Mouse (Mus musculus): ENCODE results near the gene Lpar4. TPM values are rescaled to one million over a fixed set of nuclear protein-coding genes. Genes with fewer than 3 reads are reported as not detected.

Gene Lpar4
- total RNA-seq (2023) = not detected

GRCm38 (mm10) chrX:106920175-106920827 lies at the start of gene Lpar4:
Gene Lpar4 (plus strand): TSS chrX:106920625.

Other genes starting within 250 kb of the Lpar4 start
- not detected for gene Rtl3, start 80.0 kb upstream of the Lpar4 start, total RNA-seq (2023)
- gene P2ry10, start 167.9 kb downstream of the Lpar4 start, total RNA-seq (2023) = 1 to 10 TPM in 1 of 2 experiments, under 1 TPM in 1; 0.97 to 1.2 TPM
- gene P2ry10b, start 228.3 kb downstream of the Lpar4 start, total RNA-seq (2023) = 1 to 10 TPM; 2.0 to 5.4 TPM